Mouse (Mus musculus) spleen, postnatal 10 days (tissue): ENCODE data around the gene Ptprs.

Experiments
- DNase-seq, 2 experiments: peaks; one replicate each; pipeline ENCODE4 v3.0.0; 2021 to 2022; ENCODE audit warnings: low spot score in 2 of 2

Gene Ptprs

DNA sequence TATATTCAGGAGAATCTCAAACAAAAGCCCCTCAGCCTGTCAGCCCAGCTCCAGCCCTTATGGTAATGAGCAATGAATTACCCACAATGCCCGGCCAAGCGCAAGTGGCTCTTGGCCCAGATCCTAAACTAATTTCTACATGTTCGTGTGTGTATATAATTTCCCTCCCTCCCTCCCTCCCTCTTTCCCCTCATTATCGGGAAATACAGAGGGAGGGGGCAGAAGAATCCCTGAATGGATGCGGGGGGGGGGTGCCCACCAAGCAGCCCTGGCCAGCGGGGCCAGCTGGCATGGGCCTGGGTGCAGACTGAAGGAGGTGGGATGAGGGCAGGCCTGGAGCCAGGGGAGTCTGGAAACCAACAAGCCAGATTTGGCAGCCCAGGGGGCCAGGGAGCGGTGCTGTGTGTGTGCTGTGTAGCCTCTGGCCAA lies 8.8 kb downstream of the Ptprs start:
- DNase-seq, result no peak

DNA sequence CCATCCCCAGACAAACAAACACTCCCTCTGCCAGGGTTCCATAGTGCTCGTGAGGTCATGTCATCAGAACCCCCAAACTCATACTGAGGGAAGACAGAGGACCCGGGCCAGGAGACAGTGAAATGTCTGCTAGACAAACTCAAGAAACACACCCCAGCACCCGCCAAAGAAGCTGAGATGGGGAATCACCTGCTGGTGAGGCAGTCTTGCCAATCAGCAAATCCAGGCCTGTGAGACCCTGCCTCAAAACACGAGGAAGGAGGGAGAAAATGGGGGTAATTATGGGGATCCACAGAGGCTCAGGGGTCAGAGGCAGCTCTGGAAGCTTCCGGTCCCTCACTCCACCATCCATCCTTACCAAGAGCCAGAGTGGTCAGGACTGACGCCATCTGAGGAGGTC lies 9.5 kb downstream of the Ptprs start:
- no peak for DNase-seq

GRCm38 (mm10) chr17:56464817-56465216 lies 11.5 kb downstream of the Ptprs start:
- no peak for DNase-seq

DNA sequence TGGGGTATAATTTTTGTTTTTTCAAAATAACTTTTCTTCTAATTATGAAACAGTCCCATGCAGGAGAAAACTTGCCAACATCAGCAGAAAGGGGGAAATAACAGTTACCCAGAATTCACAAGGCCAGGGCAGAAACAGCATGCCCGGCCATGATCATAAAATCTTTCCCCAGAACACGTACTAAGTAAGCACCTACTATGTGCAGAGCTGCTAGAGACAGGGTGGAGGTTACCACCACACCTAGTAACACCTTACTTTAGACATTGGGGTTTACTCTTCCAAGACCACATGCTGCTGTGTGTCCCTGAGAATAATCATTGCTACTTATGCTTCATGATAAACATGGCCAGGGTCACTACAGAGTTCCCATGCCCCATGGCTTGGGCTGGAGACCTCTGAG lies 11.9 kb downstream of the Ptprs start:
- no peak for DNase-seq

DNA sequence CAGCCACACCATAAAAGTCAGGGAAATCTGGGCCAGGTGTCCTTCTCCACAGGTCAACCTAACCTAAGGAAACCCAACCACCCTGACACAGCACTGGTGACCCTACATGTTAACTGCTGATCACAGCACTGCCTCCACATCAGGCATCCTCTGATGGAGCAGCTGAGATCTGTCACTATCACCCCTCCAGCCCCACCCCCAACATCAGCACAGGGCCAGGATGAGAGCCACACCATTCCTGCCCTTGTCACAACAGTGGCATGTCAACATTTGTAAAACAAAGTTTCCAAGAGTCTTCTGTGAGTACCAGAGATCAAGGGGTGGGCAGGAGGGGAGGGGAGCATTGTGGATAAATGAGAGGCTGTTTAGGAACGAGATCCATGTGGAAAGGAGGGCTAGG lies 12.8 kb downstream of the Ptprs start:
- no peak for DNase-seq

DNA sequence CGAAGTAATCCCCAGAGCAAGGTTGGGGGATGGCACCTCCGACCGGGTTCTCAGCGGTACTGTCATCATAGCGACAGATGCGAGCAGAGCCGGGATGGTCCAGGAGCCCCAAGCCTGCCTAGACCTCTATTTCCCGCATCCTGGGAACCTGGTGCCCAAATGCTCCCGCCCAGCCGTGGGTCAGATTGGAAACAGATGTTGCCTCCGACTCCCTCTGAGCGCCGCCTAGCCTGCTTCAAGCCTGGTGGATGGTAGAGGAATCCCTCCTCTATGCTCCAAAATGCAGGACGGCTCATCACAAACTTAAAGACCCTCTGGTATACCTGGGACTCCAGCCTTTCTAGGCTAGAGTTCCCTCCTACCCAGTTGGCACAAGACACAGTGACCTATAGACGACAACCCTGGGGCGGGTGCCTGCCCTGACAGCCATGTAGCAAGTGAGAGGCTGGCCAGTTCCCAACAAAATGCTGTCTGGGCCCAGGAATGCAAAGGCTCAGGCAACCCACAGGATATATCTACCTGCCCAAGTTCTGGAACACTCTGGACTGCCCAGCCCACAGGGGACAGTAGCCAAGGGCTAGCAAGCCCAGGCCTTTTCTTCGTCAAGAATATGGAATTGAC lies 13.3 kb downstream of the Ptprs start:
- DNase-seq, result no peak

- peak; percentile 88 to 92 for DNase-seq
Observed at GRCm38 (mm10) chr17:56461771-56462743, 14.2 kb downstream of the Ptprs start.

GRCm38 (mm10) chr17:56460876-56461275 lies 15.4 kb downstream of the Ptprs start:
- no peak for DNase-seq

DNA sequence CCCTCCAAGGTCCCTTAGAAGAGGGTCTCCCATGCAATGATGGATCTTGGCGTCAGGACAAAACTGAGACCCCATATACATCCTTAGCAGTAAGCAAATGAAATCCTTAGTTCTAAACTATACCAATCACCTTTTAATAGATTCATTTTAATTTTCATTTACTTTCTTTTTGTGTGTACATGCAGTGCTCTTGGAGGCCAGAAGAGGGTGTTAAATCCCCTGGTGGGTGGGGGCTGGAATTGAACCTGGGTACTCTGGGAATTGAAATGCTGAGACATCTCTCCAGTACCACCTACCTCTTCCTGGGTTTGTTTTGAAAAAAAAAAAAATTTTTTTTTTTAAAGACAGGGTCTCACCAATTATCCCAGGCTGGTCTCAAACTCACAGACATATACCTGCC lies 18.8 kb downstream of the Ptprs start:
- no peak for DNase-seq

DNA sequence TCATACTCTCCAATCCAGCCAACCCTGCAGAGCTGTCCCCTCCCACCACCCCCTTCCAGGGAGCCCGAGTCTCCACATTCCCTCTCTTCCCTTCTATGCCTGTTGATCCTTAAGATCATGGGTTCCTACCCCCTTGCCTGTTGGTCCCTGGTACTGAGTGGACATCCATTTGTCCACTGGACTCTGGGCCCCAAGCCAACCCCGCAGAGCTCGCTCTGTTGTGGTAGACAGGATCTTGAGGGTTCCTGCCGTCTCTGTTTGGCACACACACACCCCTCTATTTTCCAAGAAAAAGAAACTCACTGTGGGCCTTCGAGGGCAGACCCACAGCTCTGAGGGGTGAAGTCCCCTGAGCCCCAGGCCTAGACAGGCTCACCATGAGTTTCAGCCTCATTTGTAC lies 19.9 kb downstream of the Ptprs start:
- no peak for DNase-seq

DNA sequence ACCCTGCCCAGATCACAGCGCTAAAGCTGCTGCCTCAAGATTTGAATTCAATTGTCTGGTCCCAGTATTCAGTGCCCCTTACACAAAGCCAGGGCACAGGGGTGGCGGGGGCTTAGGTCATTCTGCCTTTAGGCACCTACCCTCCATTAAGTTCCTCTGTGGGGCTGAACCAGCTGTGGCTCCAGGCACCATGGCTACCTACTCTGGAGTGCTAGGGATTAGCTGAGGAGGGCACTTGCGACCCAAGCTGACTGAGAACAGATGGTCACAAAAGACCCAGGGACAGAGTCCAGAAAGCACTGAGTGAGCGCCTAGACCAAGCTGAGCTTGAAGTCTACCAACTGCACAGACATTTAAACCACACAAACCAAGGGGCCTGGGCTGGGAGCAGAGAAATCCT lies 22.6 kb downstream of the Ptprs start:
- DNase-seq, result no peak

- DNase-seq, result no peak
Observed at GRCm38 (mm10) chr17:56453251-56453650, 23.0 kb downstream of the Ptprs start.

- DNase-seq, result no peak
Observed at GRCm38 (mm10) chr17:56447716-56448115, 28.6 kb downstream of the Ptprs start.

- DNase-seq, result peak in 1 of 2 experiments; percentile 56
Observed at GRCm38 (mm10) chr17:56445397-56445796, 30.9 kb downstream of the Ptprs start.

DNA sequence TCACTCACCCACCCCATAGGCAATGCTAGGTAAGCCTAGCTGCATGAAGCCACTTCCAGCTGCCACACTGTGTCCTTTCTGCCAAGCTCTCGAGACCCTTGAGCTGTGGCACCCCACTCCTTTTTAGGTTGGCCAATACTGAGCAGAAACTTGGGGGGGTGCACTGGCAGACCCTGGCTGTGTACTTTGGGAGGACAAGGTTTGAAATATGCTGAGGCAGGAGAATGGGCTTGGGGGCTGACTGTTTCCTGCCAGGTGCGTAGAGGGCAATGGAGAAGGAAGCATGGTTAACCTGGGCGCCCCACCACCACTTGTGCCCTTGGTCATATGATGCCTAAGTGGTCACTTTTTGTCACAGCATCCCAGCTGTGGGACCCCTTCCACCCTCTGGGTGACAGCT lies 31.5 kb downstream of the Ptprs start:
- no peak for DNase-seq

- DNase-seq, result peak; percentile 37 to 73
Observed at GRCm38 (mm10) chr17:56443341-56443795, 32.9 kb downstream of the Ptprs start.

DNA sequence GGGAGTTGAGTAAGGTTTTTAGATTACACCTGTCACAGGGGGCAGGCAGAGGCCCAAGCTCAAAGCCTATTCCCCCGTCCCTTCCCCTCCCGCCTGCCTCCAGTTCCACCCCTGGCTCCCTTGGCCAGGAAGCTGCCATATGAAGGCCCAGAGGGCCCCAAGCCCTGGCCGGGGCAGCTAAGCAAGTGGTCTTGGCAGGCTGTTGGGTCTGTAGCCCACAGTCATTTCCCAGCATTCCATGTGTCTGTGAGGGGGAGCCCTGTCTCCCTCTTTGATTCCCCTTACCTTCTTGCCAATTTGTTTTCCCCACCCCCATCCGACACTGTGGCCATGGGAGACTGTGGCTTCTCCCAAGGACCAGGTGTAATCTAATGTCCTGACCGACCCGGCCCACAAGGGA lies 34.0 kb downstream of the Ptprs start:
- DNase-seq, result no peak

GRCm38 (mm10) chr17:56439731-56440460 lies 36.4 kb downstream of the Ptprs start:
- no peak for DNase-seq

GRCm38 (mm10) chr17:56431582-56431981 lies 44.7 kb downstream of the Ptprs start:
- no peak for DNase-seq

DNA sequence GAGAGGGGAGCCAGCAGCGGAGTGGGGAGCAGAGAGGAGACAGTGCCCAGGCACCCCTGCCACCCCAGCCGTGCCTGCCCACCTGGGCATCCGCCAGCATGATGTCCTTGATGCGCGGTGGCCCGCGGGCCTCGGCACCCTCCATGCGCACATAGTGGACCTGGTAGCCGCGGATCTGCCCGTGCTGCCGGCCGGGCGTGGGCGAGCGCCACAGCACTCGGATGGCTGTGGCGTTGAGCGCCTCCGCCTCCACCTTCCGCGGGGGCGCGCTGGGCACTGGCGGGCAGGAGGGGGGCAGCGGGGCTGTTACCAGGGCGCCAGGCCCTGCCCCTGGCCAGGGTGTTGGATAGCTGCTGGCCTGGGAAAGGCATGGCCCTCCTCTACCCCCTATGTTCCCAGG lies 48.4 kb downstream of the Ptprs start:
- no peak for DNase-seq

DNA sequence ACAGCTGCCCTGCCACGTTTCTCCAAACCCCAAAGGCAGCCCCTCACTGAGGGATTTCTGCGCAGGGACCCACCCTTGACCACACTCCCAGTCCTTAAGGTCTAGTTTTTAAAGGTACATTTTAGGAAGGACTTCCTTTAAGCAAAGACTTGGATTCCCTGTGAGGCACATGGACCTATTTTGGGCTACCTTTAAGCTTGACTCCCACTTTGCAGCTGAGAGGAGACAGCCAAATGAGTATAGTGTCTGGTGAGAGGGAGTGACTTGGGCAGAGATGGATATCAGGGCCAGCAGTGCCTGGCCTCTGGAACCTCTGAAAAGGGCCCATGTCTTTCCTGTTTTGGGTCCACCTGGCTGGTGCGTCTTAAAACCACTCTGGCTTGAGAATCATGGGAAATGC lies 50.3 kb downstream of the Ptprs start:
- DNase-seq, result no peak

DNA sequence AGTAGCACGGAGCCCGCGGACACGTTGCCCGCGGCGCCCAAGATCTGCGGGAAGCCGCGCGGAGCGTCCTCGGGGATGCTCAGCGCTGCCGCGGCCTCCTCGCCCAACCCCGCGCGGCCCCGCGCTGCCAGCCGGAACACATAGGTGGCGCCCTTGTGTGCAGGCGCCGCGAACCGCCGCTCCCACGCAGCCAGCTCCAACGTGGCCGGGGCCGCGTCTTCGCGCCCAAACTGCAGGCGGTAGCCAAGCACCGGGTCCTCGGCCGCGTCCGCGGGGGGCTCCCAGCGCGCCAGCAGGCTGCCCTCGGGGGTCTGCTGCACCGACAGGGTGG lies 50.7 kb downstream of the Ptprs start:
- DNase-seq, result peak; percentile 74 to 87
